ENCODE assay signal across 9 mouse cellular contexts in genomic region chr11:81779881-81780280, GRCm38 (mm10).
DNase-seq lines count a peak whose midpoint lies in the region; ATAC-seq and TF ChIP-seq lines count a peak whose summit lies in the region.
"Had no signal": no experiment of that assay in that cellular context is flagged by ENCODE, and none has a peak within 500 bp of the region (broad histone marks: within the 10 kb centered on the region; RNA-seq: fewer than 3 reads in every experiment).

No protein-coding gene starts in this region.

- no peaks in the 10 kb centered on the region for H3K9me3 ChIP-seq in hindbrain, postnatal 0 days (ENCODE audit: low read length)
- no peaks in the 10 kb centered on the region for H3K9me3 ChIP-seq in hindbrain, embryonic 10.5 days
- H3K9me3 ChIP-seq in midbrain, embryonic 10.5 days (replicated peaks): no peaks in the 10 kb centered on the region

- H3K27ac ChIP-seq in hindbrain, postnatal 0 days: no peak overlapping the region
- no peak overlapping the region for H3K27ac ChIP-seq in hindbrain, embryonic 10.5 days
- no peak overlapping the region for H3K27ac ChIP-seq in midbrain, embryonic 10.5 days (replicated peaks)
- H3K27ac ChIP-seq: macrophage had no signal

- H3K27me3 ChIP-seq in hindbrain, postnatal 0 days (ENCODE audit: insufficient read depth, low read length): no peaks in the 10 kb centered on the region
- no peaks in the 10 kb centered on the region for H3K27me3 ChIP-seq in hindbrain, embryonic 10.5 days (ENCODE audit: insufficient read depth, poor library complexity, severe bottlenecking)
- no peaks in the 10 kb centered on the region for H3K27me3 ChIP-seq in midbrain, embryonic 10.5 days (ENCODE audit: low read depth, poor library complexity, severe bottlenecking)

- DNase-seq in hindbrain, postnatal 0 days (ENCODE audit: low spot score): peak; percentile 74
- no peak for DNase-seq in hindbrain, embryonic 10.5 days (ENCODE audit: low spot score)
- DNase-seq in heart, adult 8-10 months (ENCODE audit: low spot score): peak; percentile 65
- DNase-seq in left cerebral cortex, postnatal 14 days (ENCODE audit: low spot score in 2 of 2): peak; percentile 63 to 83
- DNase-seq in thymus, postnatal 10 days (ENCODE audit: low spot score in 2 of 2): no peak
- DNase-seq in midbrain, embryonic 10.5 days (ENCODE audit: low spot score): no peak

- TF ChIP-seq CTCF in hindbrain, postnatal 0 days (IDR thresholded peaks at IDR 0.05; ENCODE audit: low read depth): no peak

- H3K4me2 ChIP-seq in hindbrain, postnatal 0 days (ENCODE audit: low read depth, low read length): no peak overlapping the region

- H3K9ac ChIP-seq in hindbrain, postnatal 0 days (replicated peaks; ENCODE audit: low read length): no peak overlapping the region

- ATAC-seq in hindbrain, postnatal 0 days: no peak
- ATAC-seq in cerebellum, adult (ENCODE audit: insufficient number of reproducible peaks, low FRiP score, low TSS enrichment): peak; percentile 40; the same call in 1 of the 2 replicates
- ATAC-seq in CD4-positive, CD25-positive, alpha-beta regulatory T cell, adult 4 months: no peak

- no peak overlapping the region for H3K4me3 ChIP-seq in hindbrain, postnatal 0 days (ENCODE audit: low read length)
- H3K4me3 ChIP-seq in hindbrain, embryonic 10.5 days: no peak overlapping the region
- H3K4me3 ChIP-seq in midbrain, embryonic 10.5 days: no peak overlapping the region

- no peaks in the 10 kb centered on the region for H3K4me1 ChIP-seq in hindbrain, postnatal 0 days (ENCODE audit: insufficient read depth, low read length)
- H3K4me1 ChIP-seq in hindbrain, embryonic 10.5 days (replicated peaks): peaks cover 15% of the 10 kb centered on the region
- peaks cover 12% of the 10 kb centered on the region; the same call in 1 of the 2 replicates for H3K4me1 ChIP-seq in midbrain, embryonic 10.5 days

- H3K36me3 ChIP-seq in hindbrain, postnatal 0 days (ENCODE audit: insufficient read depth, low read length): no peaks in the 10 kb centered on the region
- no peaks in the 10 kb centered on the region for H3K36me3 ChIP-seq in hindbrain, embryonic 10.5 days
- no peaks in the 10 kb centered on the region for H3K36me3 ChIP-seq in midbrain, embryonic 10.5 days

- intact Hi-C loops in left cerebral cortex, postnatal 14 days (cut with DNase I): no loop called here

- WGBS in hindbrain, postnatal 0 days: 40% methylated on average over 7 of the region's 7 CpGs
- WGBS in hindbrain, embryonic 10.5 days: 82% methylated on average over 7 of the region's 7 CpGs
- WGBS in midbrain, embryonic 10.5 days: 85% methylated on average over 7 of the region's 7 CpGs

Comparison
In these comparisons a context has a peak if more than half of its experiments do, and no peak if none do; other contexts are left out.
1. DNase-seq: peak in hindbrain, postnatal 0 days (single experiment), heart, adult 8-10 months (single experiment) and left cerebral cortex, postnatal 14 days (2 of 2); none in hindbrain, embryonic 10.5 days (single experiment), thymus, postnatal 10 days (0 of 2) and midbrain, embryonic 10.5 days (single experiment).